Mouse (Mus musculus): ENCODE measurements around the gene Art4.
"Not testable (repeated sequence)": the region's sequence is repeated elsewhere in the genome, so short reads cannot be mapped to it uniquely, and the experiment has no call there.

The Art4 gene

GRCm38 (mm10) chr6:136857186-136857872 is at the start of gene Art4:
TSS of gene Art4 (minus strand) at chr6:136857733.
- DNase-seq (ENCODE audit: low spot score in 2 of 2), result peak in 1 of 2 experiments; percentile 32

- DNase-seq (ENCODE audit: low spot score in 2 of 2), result no peak
Measured at GRCm38 (mm10) chr6:136906937-136907293, 49.4 kb upstream of the Art4 start.

GRCm38 (mm10) chr6:136906283-136906936 is 48.9 kb upstream of the Art4 start:
- no peak for DNase-seq (ENCODE audit: low spot score in 2 of 2)

GRCm38 (mm10) chr6:136903885-136904470 is 46.4 kb upstream of the Art4 start:
- DNase-seq (ENCODE audit: low spot score in 2 of 2), result no peak

DNA sequence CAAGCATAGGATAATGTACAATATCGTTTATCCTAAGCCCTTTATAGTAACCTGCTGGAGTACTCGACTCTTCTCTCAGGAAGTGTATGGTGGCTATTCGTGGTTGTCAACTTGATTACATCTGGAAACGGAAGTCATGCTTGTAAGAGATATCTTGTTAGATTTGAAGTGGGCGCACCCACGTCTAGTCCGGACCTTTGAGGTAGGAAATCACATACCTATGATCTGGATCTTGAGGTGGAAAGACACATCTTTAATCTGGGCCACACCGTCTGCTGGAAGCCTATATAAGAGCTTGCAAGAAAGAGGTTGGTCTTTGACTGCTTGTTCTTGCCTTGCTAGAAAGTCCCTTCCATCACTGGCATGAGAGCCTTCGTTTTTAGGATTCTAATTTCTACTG is 45.0 kb upstream of the Art4 start:
- no peak for DNase-seq (ENCODE audit: low spot score in 2 of 2)

DNA sequence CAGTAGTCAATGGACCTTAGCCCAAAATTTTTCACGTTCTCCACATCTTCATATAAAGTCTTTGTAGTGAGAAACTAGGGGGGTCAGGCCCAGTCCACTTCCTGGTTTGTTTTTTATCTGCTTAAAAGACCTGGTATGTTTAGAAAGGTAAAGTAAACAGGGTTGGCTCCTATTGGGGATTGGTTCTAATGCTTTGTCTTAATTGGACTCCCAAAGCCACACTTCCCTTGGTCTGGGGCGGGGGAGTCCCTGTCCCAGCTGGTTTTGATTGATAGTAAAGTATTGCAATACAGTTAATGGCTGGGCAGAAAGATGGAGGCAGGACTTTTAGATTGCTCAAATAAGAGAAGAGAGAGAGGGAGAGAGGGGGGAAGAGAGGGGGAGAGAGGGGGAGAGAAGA is 43.5 kb upstream of the Art4 start:
- no peak for DNase-seq (ENCODE audit: low spot score in 2 of 2)

GRCm38 (mm10) chr6:136900369-136901009 is 43.0 kb upstream of the Art4 start:
- DNase-seq (ENCODE audit: low spot score in 2 of 2), result no peak

DNA sequence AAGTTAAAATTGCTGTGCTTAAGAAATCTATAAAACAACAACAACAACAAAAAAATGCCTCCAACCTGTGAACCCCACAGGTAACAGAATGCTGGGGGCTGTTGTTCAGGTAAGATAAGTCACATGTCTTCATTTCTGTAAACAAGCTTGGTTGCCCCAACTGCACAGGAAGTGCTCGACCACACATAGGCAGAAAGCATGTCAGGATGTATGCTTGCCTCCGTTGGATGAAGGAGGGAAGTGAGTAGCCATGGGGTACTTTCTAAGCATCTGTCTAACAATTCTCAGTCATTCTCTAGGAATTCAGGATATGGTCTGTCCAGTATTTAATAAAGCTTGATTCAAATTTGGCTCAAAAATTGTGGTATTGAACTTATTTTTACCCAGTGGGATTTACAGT is 41.4 kb upstream of the Art4 start:
- no peak for DNase-seq (ENCODE audit: low spot score in 2 of 2)

- DNase-seq (ENCODE audit: low spot score in 2 of 2), result no peak
Measured at GRCm38 (mm10) chr6:136898222-136898621, 40.7 kb upstream of the Art4 start.

GRCm38 (mm10) chr6:136897789-136898188 is 40.3 kb upstream of the Art4 start:
- no peak for DNase-seq (ENCODE audit: low spot score in 2 of 2)

GRCm38 (mm10) chr6:136894532-136895339 is 37.2 kb upstream of the Art4 start:
- DNase-seq (ENCODE audit: low spot score in 2 of 2), result no peak

GRCm38 (mm10) chr6:136892002-136892401 is 34.5 kb upstream of the Art4 start:
- no peak for DNase-seq (ENCODE audit: low spot score in 2 of 2)

GRCm38 (mm10) chr6:136889554-136889953 is 32.0 kb upstream of the Art4 start:
- no peak for DNase-seq (ENCODE audit: low spot score in 2 of 2)

DNA sequence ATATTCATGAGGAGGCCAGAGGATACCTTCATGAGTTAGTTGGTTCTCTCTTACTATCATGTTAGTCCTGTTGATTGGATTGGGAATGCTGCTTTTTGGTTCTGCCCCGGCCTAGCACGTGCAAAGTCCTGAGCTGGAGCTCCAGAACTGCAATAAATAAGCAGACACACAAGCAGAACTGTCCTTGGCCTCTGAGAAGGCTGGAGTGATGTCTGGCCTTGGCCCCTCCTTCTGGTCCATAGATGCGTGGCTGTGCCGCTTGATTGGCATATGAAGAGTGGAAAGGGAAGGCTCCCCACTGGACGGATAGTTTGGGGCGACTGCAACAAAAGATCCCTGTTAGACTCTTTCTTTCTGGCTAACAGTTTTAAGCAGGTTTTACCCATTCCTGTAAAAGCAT is 31.5 kb upstream of the Art4 start:
- DNase-seq (ENCODE audit: low spot score in 2 of 2), result no peak

DNA sequence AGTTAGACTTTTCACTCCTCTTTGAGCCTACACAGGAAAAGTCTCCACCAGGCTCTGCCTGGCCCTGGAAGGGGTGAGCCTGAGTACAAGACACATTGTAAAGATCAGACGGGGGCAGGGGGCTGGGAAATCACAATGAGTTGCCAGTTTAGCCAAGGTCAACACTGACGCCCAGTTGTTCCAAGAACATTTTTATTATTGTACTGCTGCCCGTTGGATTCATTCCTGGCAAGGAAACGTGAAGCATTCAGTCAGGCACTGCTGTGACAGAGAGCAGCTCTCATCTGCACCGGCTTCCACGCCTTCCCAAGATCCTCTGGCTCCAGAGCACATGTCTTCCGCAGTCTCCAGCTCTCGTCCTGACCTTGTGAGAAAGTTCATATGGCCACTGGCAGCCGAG is 30.3 kb upstream of the Art4 start:
- peak in 1 of 2 experiments; percentile 70 for DNase-seq (ENCODE audit: low spot score in 2 of 2)

- DNase-seq (ENCODE audit: low spot score in 2 of 2), result not testable (repeated sequence)
Measured at GRCm38 (mm10) chr6:136884766-136885165, 27.2 kb upstream of the Art4 start.

DNA sequence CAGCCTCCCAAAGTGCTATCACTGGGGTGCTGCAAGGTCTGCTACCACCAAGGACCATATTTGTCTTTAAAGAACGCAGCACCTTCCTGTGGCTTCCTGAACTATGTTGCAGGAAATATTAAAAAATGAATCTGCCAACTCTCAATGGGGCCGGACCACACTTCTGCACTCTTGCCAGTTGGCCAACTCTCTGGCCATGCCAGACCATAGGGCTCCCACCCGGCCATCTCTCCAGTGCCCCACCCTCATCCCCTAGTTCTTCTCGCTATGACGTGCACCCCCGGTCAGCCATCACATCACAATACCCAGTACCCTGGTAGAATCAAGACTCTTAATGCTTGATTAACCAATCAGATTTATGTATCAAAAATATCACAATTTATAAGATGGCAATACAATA is 26.4 kb upstream of the Art4 start:
- no peak for DNase-seq (ENCODE audit: low spot score in 2 of 2)

- no peak for DNase-seq (ENCODE audit: low spot score in 2 of 2)
Measured at GRCm38 (mm10) chr6:136883431-136883915, 25.9 kb upstream of the Art4 start.

DNA sequence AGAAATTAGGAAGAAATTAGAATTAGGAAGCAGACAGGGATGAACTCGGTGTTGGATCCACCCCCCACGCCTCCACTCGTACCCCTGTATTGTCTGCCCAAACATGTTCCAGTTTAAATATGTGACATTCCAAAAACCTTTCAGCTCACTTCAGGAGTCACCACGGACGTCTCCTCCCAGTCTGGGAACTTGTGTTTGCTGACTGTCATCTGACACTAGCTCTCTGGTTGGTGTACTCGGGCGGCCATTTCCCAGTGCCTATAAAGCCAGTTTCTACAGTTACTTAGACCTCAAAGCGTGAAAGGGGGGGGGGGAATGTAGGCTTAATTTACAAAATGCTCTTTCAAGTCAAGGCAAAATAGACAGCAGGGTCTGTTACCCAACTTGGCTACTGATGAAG is 24.1 kb upstream of the Art4 start:
- no peak for DNase-seq (ENCODE audit: low spot score in 2 of 2)

GRCm38 (mm10) chr6:136875670-136876069 is 18.1 kb upstream of the Art4 start, which contains the start of gene Mgp:
TSS of gene Mgp (minus strand) at chr6:136875823.
- DNase-seq (ENCODE audit: low spot score in 2 of 2), result peak in 1 of 2 experiments; percentile 68

- DNase-seq (ENCODE audit: low spot score in 2 of 2), result no peak
Measured at GRCm38 (mm10) chr6:136874599-136874998, 17.1 kb upstream of the Art4 start.

- DNase-seq (ENCODE audit: low spot score in 2 of 2), result no peak
Measured at GRCm38 (mm10) chr6:136868921-136869320, 11.4 kb upstream of the Art4 start.
